Mouse (Mus musculus) heart, embryonic 12.5 days (tissue): ENCODE measurements around the gene Tusc2. TPM values are rescaled to one million over a fixed set of nuclear protein-coding genes. Genes with fewer than 3 reads are reported as not detected.

ENCODE experiments used
- ATAC-seq: fragments of 200-750 bp; cut with Nextera tagmentation; 2 replicates; pipeline ENCODE4 v1.8.0; 2017; ENCODE audit warnings: moderate TSS enrichment, moderate library complexity; ENCODE audit not compliant: insufficient number of reproducible peaks, low FRiP score
- H3K27ac ChIP-seq: fragments of 300-500 bp; sonication (generic); 2 replicates; pipeline ENCODE4 v1.5.1; 2016; ENCODE audit warnings: mild to moderate bottlenecking, moderate library complexity; ENCODE audit not compliant: poor library complexity, severe bottlenecking
- H3K27me3 ChIP-seq: fragments of 300-500 bp; sonication (generic); replicated peaks from 2 replicates; pipeline ENCODE4 v1.6.1; 2016; ENCODE audit warnings: mild to moderate bottlenecking, moderate library complexity
- H3K36me3 ChIP-seq: fragments of 300-500 bp; sonication (generic); 2 replicates; pipeline ENCODE4 v1.6.1; 2016; ENCODE audit warnings: mild to moderate bottlenecking, moderate library complexity
- H3K4me1 ChIP-seq: fragments of 300-500 bp; sonication (generic); replicated peaks from 2 replicates; pipeline ENCODE4 v1.6.1; 2016; ENCODE audit warnings: mild to moderate bottlenecking
- H3K4me2 ChIP-seq: fragments of 300-500 bp; sonication (generic); 2 replicates; pipeline ENCODE4 v1.6.1; 2016; ENCODE audit warnings: mild to moderate bottlenecking, moderate library complexity
- H3K4me3 ChIP-seq: fragments of 300-500 bp; sonication (generic); 2 replicates; pipeline ENCODE4 v1.5.1; 2016; ENCODE audit warnings: mild to moderate bottlenecking
- H3K9ac ChIP-seq: fragments of 300-500 bp; sonication (generic); 2 replicates; pipeline ENCODE4 v1.6.1; 2016; ENCODE audit warnings: mild to moderate bottlenecking, moderate library complexity
- H3K9me3 ChIP-seq: fragments of 300-500 bp; sonication (generic); replicated peaks from 2 replicates; pipeline ENCODE4 v1.6.1; 2016; ENCODE audit warnings: mild to moderate bottlenecking, moderate library complexity
- WGBS: fragments of 180-500 bp; shearing (Covaris S2); methylation state at CpG from one replicate; pipeline ENCODE4 v1.1.7; 2016; 5-methylcytosine and 5-hydroxymethylcytosine counted together
- polyA plus RNA-seq: library from polyadenylated mRNA; unstranded; fragments of >200 nt; fragmentation: Nextera tagmentation; extraction: Ambion mirVana; gene quantifications from 2 replicates; pipeline ENCODE4 v1.2.1, GENCODE M21; 2016

Gene Tusc2
- polyA plus RNA-seq, 1 experiment from 2014 or later = 61.4 TPM

GRCm38 (mm10) chr9:107615035-107615434 lies 52.0 kb downstream of the Tusc2 start:
- WGBS = 75% methylated on average over 4 of the region's 4 CpGs
- no peak for ATAC-seq
- no peaks in the 10 kb centered on the region for H3K27me3 ChIP-seq
- no peak overlapping the region for H3K9ac ChIP-seq
- no peaks in the 10 kb centered on the region for H3K9me3 ChIP-seq
- no peak overlapping the region for H3K4me2 ChIP-seq
- H3K27ac ChIP-seq = 0 out of 2 replicates have a peak overlapping the region, but pooled peaks have one; percentile 11
- H3K4me3 ChIP-seq = no peak overlapping the region
- H3K36me3 ChIP-seq = peaks cover 49% of the 10 kb centered on the region
- H3K4me1 ChIP-seq = peaks cover 68% of the 10 kb centered on the region

Other genes starting within 250 kb of the Tusc2 start
- 11.4 and 13.4 TPM in 2 replicates for gene Hemk1, start 224.9 kb upstream of the Tusc2 start, polyA plus RNA-seq
- gene 6430571L13Rik, start 222.7 kb upstream of the Tusc2 start, polyA plus RNA-seq = 0.55 and 1.1 TPM in 2 replicates
- gene Cacna2d2, start 163.6 kb upstream of the Tusc2 start, polyA plus RNA-seq = 5.9 and 6.2 TPM in 2 replicates
- 37.5 and 41.2 TPM in 2 replicates for gene Tmem115, start 29.3 kb upstream of the Tusc2 start, polyA plus RNA-seq
- gene Cyb561d2, start 21.1 kb upstream of the Tusc2 start, polyA plus RNA-seq = 16.6 and 18.4 TPM in 2 replicates
- 24.4 and 25.1 TPM in 2 replicates for gene Nprl2, start 21.0 kb upstream of the Tusc2 start, polyA plus RNA-seq
- gene Zmynd10, start 16.0 kb upstream of the Tusc2 start, polyA plus RNA-seq = 0.22 and 0.35 TPM in 2 replicates
- gene Rassf1, start 11.7 kb upstream of the Tusc2 start, polyA plus RNA-seq = 48.2 and 49.0 TPM in 2 replicates
- gene Hyal2, start 4.7 kb downstream of the Tusc2 start, polyA plus RNA-seq = 103 and 106 TPM in 2 replicates
- gene Hyal1, start 13.7 kb downstream of the Tusc2 start, polyA plus RNA-seq = 5.5 and 5.7 TPM in 2 replicates
- gene Naa80, start 15.6 kb downstream of the Tusc2 start, polyA plus RNA-seq = 10.2 and 12.6 TPM in 2 replicates
- 0.49 and 0.64 TPM in 2 replicates for gene Hyal3, start 17.6 kb downstream of the Tusc2 start, polyA plus RNA-seq
- gene Ifrd2, start 24.4 kb downstream of the Tusc2 start, polyA plus RNA-seq = 34.0 and 35.5 TPM in 2 replicates
- 10.7 and 11.2 TPM in 2 replicates for gene Sema3b, start 46.0 kb downstream of the Tusc2 start, polyA plus RNA-seq
- gene Gnai2, start 72.1 kb downstream of the Tusc2 start, polyA plus RNA-seq = 404 and 442 TPM in 2 replicates
- 2.9 and 3.2 TPM in 2 replicates for gene Slc38a3, start 106.3 kb downstream of the Tusc2 start, polyA plus RNA-seq
- gene Gnat1, start 116.5 kb downstream of the Tusc2 start, polyA plus RNA-seq = 0.97 and 1.2 TPM in 2 replicates
- gene Sema3f, start 147.2 kb downstream of the Tusc2 start, polyA plus RNA-seq = 8.1 and 8.4 TPM in 2 replicates
- gene Rbm5, start 207.7 kb downstream of the Tusc2 start, polyA plus RNA-seq = 127 and 137 TPM in 2 replicates